Mouse (Mus musculus): Measurements from ENCODE around the gene 4930404N11Rik. TPM values are rescaled to one million over a fixed set of nuclear protein-coding genes. Genes with fewer than 3 reads are reported as not detected.

The 4930404N11Rik gene
- polyA plus RNA-seq, 1 experiment from 2014 or later: 1.6 TPM

GRCm38 (mm10) chr10:81400371-81401204 is 35.0 kb upstream of the 4930404N11Rik start:
- H3K4me3 ChIP-seq (replicated peaks): no peak overlapping the region
- H3K9me3 ChIP-seq (replicated peaks): no peaks in the 10 kb centered on the region
- no peak overlapping the region for H3K9ac ChIP-seq
- H3K27me3 ChIP-seq: no peaks in the 10 kb centered on the region
- peaks cover 70% of the 10 kb centered on the region for H3K4me1 ChIP-seq
- H3K27ac ChIP-seq: peak overlapping the region; percentile 96; the same call in 1 of the 2 replicates
- H3K36me3 ChIP-seq: peaks cover 54% of the 10 kb centered on the region
- H3K4me2 ChIP-seq: no peak overlapping the region
- 64% methylated on average over 22 of the region's 22 CpGs for WGBS
- no peak for ATAC-seq (replicated peaks; ENCODE audit: low FRiP score)

GRCm38 (mm10) chr10:81399798-81400308 is 34.2 kb upstream of the 4930404N11Rik start:
- Histone ChIP-seq H3K36me3 (peaks cover 48% of the 10 kb centered on the region), H3K27me3 (no peaks in the 10 kb centered on the region), H3K4me3 (replicated peaks) (no peak overlapping the region), H3K4me2 (no peak overlapping the region), H3K4me1 (peaks cover 65% of the 10 kb centered on the region), H3K9me3 (replicated peaks) (no peaks in the 10 kb centered on the region), H3K27ac (no peak overlapping the region), H3K9ac (no peak overlapping the region)
- no peak for ATAC-seq (replicated peaks; ENCODE audit: low FRiP score)
- 86% methylated on average over 18 of the region's 18 CpGs for WGBS

GRCm38 (mm10) chr10:81399296-81399695 is 33.7 kb upstream of the 4930404N11Rik start:
- H3K27ac ChIP-seq: no peak overlapping the region
- H3K36me3 ChIP-seq: peaks cover 42% of the 10 kb centered on the region
- no peak overlapping the region for H3K9ac ChIP-seq
- H3K9me3 ChIP-seq (replicated peaks): no peaks in the 10 kb centered on the region
- 78% methylated on average over 5 of the region's 5 CpGs for WGBS
- H3K4me3 ChIP-seq (replicated peaks): no peak overlapping the region
- ATAC-seq (replicated peaks; ENCODE audit: low FRiP score): no peak
- H3K4me2 ChIP-seq: no peak overlapping the region
- no peaks in the 10 kb centered on the region for H3K27me3 ChIP-seq
- H3K4me1 ChIP-seq: peaks cover 60% of the 10 kb centered on the region

GRCm38 (mm10) chr10:81396749-81397148 is 31.1 kb upstream of the 4930404N11Rik start:
- 0 out of 2 replicates have a peak overlapping the region, but pooled peaks have one; percentile 14 for H3K27ac ChIP-seq
- peaks cover 56% of the 10 kb centered on the region for H3K4me1 ChIP-seq
- H3K9me3 ChIP-seq (replicated peaks): no peaks in the 10 kb centered on the region
- H3K4me2 ChIP-seq: no peak overlapping the region
- H3K4me3 ChIP-seq (replicated peaks): no peak overlapping the region
- ATAC-seq (replicated peaks; ENCODE audit: low FRiP score): no peak
- no peaks in the 10 kb centered on the region for H3K27me3 ChIP-seq
- 75% methylated on average over 5 of the region's 5 CpGs for WGBS
- peaks cover 31% of the 10 kb centered on the region for H3K36me3 ChIP-seq
- no peak overlapping the region for H3K9ac ChIP-seq

- H3K9ac ChIP-seq: no peak overlapping the region
- H3K27me3 ChIP-seq: no peaks in the 10 kb centered on the region
- peaks cover 47% of the 10 kb centered on the region for H3K4me1 ChIP-seq
- WGBS: 88% methylated on average over 4 of the region's 4 CpGs
- no peak overlapping the region for H3K4me2 ChIP-seq
- no peak for ATAC-seq (replicated peaks; ENCODE audit: low FRiP score)
- 0 out of 2 replicates have a peak overlapping the region, but pooled peaks have one; percentile 14 for H3K27ac ChIP-seq
- H3K4me3 ChIP-seq (replicated peaks): no peak overlapping the region
- no peaks in the 10 kb centered on the region for H3K9me3 ChIP-seq (replicated peaks)
- H3K36me3 ChIP-seq: peaks cover 28% of the 10 kb centered on the region
Measured at GRCm38 (mm10) chr10:81395865-81396264, 30.2 kb upstream of the 4930404N11Rik start.

GRCm38 (mm10) chr10:81395127-81395526 is 29.5 kb upstream of the 4930404N11Rik start:
- WGBS: 16% methylated on average over 5 of the region's 5 CpGs
- no peak for ATAC-seq (replicated peaks; ENCODE audit: low FRiP score)
- H3K27me3 ChIP-seq: no peaks in the 10 kb centered on the region

GRCm38 (mm10) chr10:81393456-81394063 is 27.9 kb upstream of the 4930404N11Rik start:
- Histone ChIP-seq H3K27me3 (no peaks in the 10 kb centered on the region), H3K4me3 (replicated peaks) (peak overlapping the region; percentile 36), H3K9me3 (replicated peaks) (no peaks in the 10 kb centered on the region), H3K9ac (peak overlapping the region; percentile 40), H3K36me3 (peaks cover 19% of the 10 kb centered on the region), H3K27ac (peak overlapping the region; percentile 76), H3K4me1 (peaks cover 48% of the 10 kb centered on the region), H3K4me2 (peak overlapping the region; percentile 66)
- WGBS: 5% methylated on average over 19 of the region's 19 CpGs
- ATAC-seq (replicated peaks; ENCODE audit: low FRiP score): no peak

More at GRCm38 (mm10) chr10:81395127-81395526, 29.5 kb upstream of the 4930404N11Rik start:
- Histone ChIP-seq H3K9ac (no peak overlapping the region), H3K9me3 (replicated peaks) (no peaks in the 10 kb centered on the region), H3K4me2 (no peak overlapping the region), H3K4me1 (peaks cover 42% of the 10 kb centered on the region), H3K36me3 (peaks cover 24% of the 10 kb centered on the region), H3K27ac (0 out of 2 replicates have a peak overlapping the region, but pooled peaks have one; percentile 29), H3K4me3 (replicated peaks) (no peak overlapping the region)

- 53% methylated on average over 14 of the region's 14 CpGs for WGBS
- ATAC-seq (replicated peaks; ENCODE audit: low FRiP score): peak; percentile 31
- Histone ChIP-seq H3K36me3 (peaks cover 23% of the 10 kb centered on the region), H3K4me1 (peaks cover 48% of the 10 kb centered on the region), H3K27ac (peak within 1 kb of the TSS; percentile 76), H3K9ac (peak within 1 kb of the TSS; percentile 40), H3K27me3 (no peaks in the 10 kb centered on the region), H3K4me3 (replicated peaks) (peak within 1 kb of the TSS; percentile 36), H3K9me3 (replicated peaks) (no peaks in the 10 kb centered on the region), H3K4me2 (peak within 1 kb of the TSS; percentile 66)
Measured at GRCm38 (mm10) chr10:81392781-81393185, 27.2 kb upstream of the 4930404N11Rik start, which contains the start of gene Smim24. TSS of gene Smim24 (plus strand) at chr10:81393051.

GRCm38 (mm10) chr10:81392270-81392669 is 26.7 kb upstream of the 4930404N11Rik start:
- ATAC-seq (replicated peaks; ENCODE audit: low FRiP score): no peak
- H3K4me3 ChIP-seq (replicated peaks): no peak overlapping the region
- H3K27ac ChIP-seq: peak overlapping the region; percentile 76; the same call in 1 of the 2 replicates
- H3K4me1 ChIP-seq: peaks cover 44% of the 10 kb centered on the region
- H3K4me2 ChIP-seq: no peak overlapping the region
- H3K9me3 ChIP-seq (replicated peaks): no peaks in the 10 kb centered on the region
- no peak overlapping the region for H3K9ac ChIP-seq
- 88% methylated on average over 6 of the region's 6 CpGs for WGBS
- H3K36me3 ChIP-seq: peaks cover 23% of the 10 kb centered on the region
- H3K27me3 ChIP-seq: no peaks in the 10 kb centered on the region

GRCm38 (mm10) chr10:81390678-81390965 is 25.0 kb upstream of the 4930404N11Rik start:
- no peak overlapping the region for H3K9ac ChIP-seq
- H3K27ac ChIP-seq: no peak overlapping the region
- WGBS: 89% methylated on average over 13 of the region's 13 CpGs
- H3K27me3 ChIP-seq: no peaks in the 10 kb centered on the region
- no peak overlapping the region for H3K4me2 ChIP-seq
- H3K36me3 ChIP-seq: peaks cover 40% of the 10 kb centered on the region
- no peaks in the 10 kb centered on the region for H3K9me3 ChIP-seq (replicated peaks)
- H3K4me3 ChIP-seq (replicated peaks): no peak overlapping the region
- ATAC-seq (replicated peaks; ENCODE audit: low FRiP score): no peak
- peaks cover 40% of the 10 kb centered on the region for H3K4me1 ChIP-seq

GRCm38 (mm10) chr10:81389801-81390677 is 24.4 kb upstream of the 4930404N11Rik start:
- peak overlapping the region; percentile 55; the same call in 1 of the 2 replicates for H3K27ac ChIP-seq
- H3K4me3 ChIP-seq (replicated peaks): no peak overlapping the region
- H3K27me3 ChIP-seq: no peaks in the 10 kb centered on the region
- no peak overlapping the region for H3K9ac ChIP-seq
- WGBS: 59% methylated on average over 23 of the region's 23 CpGs
- H3K9me3 ChIP-seq (replicated peaks): no peaks in the 10 kb centered on the region
- peak; percentile 46 for ATAC-seq (replicated peaks; ENCODE audit: low FRiP score)
- peaks cover 40% of the 10 kb centered on the region for H3K36me3 ChIP-seq
- H3K4me1 ChIP-seq: peaks cover 46% of the 10 kb centered on the region
- no peak overlapping the region for H3K4me2 ChIP-seq
